Mouse (Mus musculus): ENCODE data around the gene Fgfr2. TPM values are rescaled to one million over a fixed set of nuclear protein-coding genes. Genes with fewer than 3 reads are reported as not detected.

Gene Fgfr2
- polyA plus RNA-seq, 1 experiment from 2014 or later, result 17.2 TPM

- Histone ChIP-seq H3K9me3 (replicated peaks) (no peaks in the 10 kb centered on the region), H3K4me3 (no peak overlapping the region), H3K27me3 (no peaks in the 10 kb centered on the region), H3K9ac (no peak overlapping the region), H3K4me1 (replicated peaks) (no peaks in the 10 kb centered on the region), H3K4me2 (no peak overlapping the region), H3K27ac (no peak overlapping the region), H3K36me3 (no peaks in the 10 kb centered on the region)
- ATAC-seq (replicated peaks; ENCODE audit: insufficient number of reproducible peaks, insufficient read depth, low FRiP score, low read depth), result no peak
- WGBS, result 64% methylated on average over 5 of the region's 5 CpGs
Measured at GRCm38 (mm10) chr7:132174787-132175186, 948.4 kb downstream of the Fgfr2 start.

GRCm38 (mm10) chr7:132174296-132174695, 948.9 kb downstream of the Fgfr2 start:
- H3K4me3 ChIP-seq, result no peak overlapping the region
- WGBS, result 51% methylated on average over 2 of the region's 2 CpGs

GRCm38 (mm10) chr7:132172220-132172619, 950.9 kb downstream of the Fgfr2 start:
- no peak overlapping the region for H3K27ac ChIP-seq
- no peaks in the 10 kb centered on the region for H3K4me1 ChIP-seq (replicated peaks)
- no peaks in the 10 kb centered on the region for H3K9me3 ChIP-seq (replicated peaks)
- H3K9ac ChIP-seq, result no peak overlapping the region
- no peak for ATAC-seq (replicated peaks; ENCODE audit: insufficient number of reproducible peaks, insufficient read depth, low FRiP score, low read depth)
- H3K4me2 ChIP-seq, result no peak overlapping the region
- H3K27me3 ChIP-seq, result 0 out of 2 replicates have a peak, but pooled peaks cover 3% of the 10 kb centered on the region
- 72% methylated on average over 5 of the region's 5 CpGs for WGBS
- H3K4me3 ChIP-seq, result no peak overlapping the region
- no peaks in the 10 kb centered on the region for H3K36me3 ChIP-seq

More at GRCm38 (mm10) chr7:132174296-132174695, 948.9 kb downstream of the Fgfr2 start:
- Histone ChIP-seq H3K27me3 (no peaks in the 10 kb centered on the region), H3K4me1 (replicated peaks) (no peaks in the 10 kb centered on the region), H3K27ac (no peak overlapping the region), H3K36me3 (no peaks in the 10 kb centered on the region), H3K4me2 (no peak overlapping the region), H3K9me3 (replicated peaks) (no peaks in the 10 kb centered on the region), H3K9ac (no peak overlapping the region)
- no peak for ATAC-seq (replicated peaks; ENCODE audit: insufficient number of reproducible peaks, insufficient read depth, low FRiP score, low read depth)

GRCm38 (mm10) chr7:132171716-132172115, 951.4 kb downstream of the Fgfr2 start:
- no peaks in the 10 kb centered on the region for H3K4me1 ChIP-seq (replicated peaks)
- H3K9me3 ChIP-seq (replicated peaks), result no peaks in the 10 kb centered on the region
- H3K4me3 ChIP-seq, result no peak overlapping the region
- no peak overlapping the region for H3K4me2 ChIP-seq
- no peak overlapping the region for H3K9ac ChIP-seq
- 0 out of 2 replicates have a peak, but pooled peaks cover 3% of the 10 kb centered on the region for H3K27me3 ChIP-seq
- H3K36me3 ChIP-seq, result no peaks in the 10 kb centered on the region
- no peak overlapping the region for H3K27ac ChIP-seq
- WGBS, result 64% methylated on average over 5 of the region's 5 CpGs
- no peak for ATAC-seq (replicated peaks; ENCODE audit: insufficient number of reproducible peaks, insufficient read depth, low FRiP score, low read depth)

GRCm38 (mm10) chr7:132169419-132170169, 953.6 kb downstream of the Fgfr2 start:
- no peak overlapping the region for H3K4me2 ChIP-seq
- no peak overlapping the region for H3K9ac ChIP-seq
- H3K27me3 ChIP-seq, result 0 out of 2 replicates have a peak, but pooled peaks cover 3% of the 10 kb centered on the region
- H3K36me3 ChIP-seq, result no peaks in the 10 kb centered on the region
- no peak for ATAC-seq (replicated peaks; ENCODE audit: insufficient number of reproducible peaks, insufficient read depth, low FRiP score, low read depth)
- H3K9me3 ChIP-seq (replicated peaks), result no peaks in the 10 kb centered on the region
- H3K4me1 ChIP-seq (replicated peaks), result no peaks in the 10 kb centered on the region
- WGBS, result 61% methylated on average over 7 of the region's 7 CpGs
- no peak overlapping the region for H3K4me3 ChIP-seq
- H3K27ac ChIP-seq, result no peak overlapping the region

GRCm38 (mm10) chr7:132167239-132167638, 955.9 kb downstream of the Fgfr2 start:
- H3K4me3 ChIP-seq, result no peak overlapping the region
- whole genome bisulfite sequencing, result 74% methylated on average over 4 of the region's 4 CpGs
- no peaks in the 10 kb centered on the region for H3K36me3 ChIP-seq
- H3K4me2 ChIP-seq, result no peak overlapping the region
- no peak overlapping the region for H3K27ac ChIP-seq
- no peak overlapping the region for H3K9ac ChIP-seq
- 0 out of 2 replicates have a peak, but pooled peaks cover 3% of the 10 kb centered on the region for H3K27me3 ChIP-seq
- H3K4me1 ChIP-seq (replicated peaks), result no peaks in the 10 kb centered on the region
- H3K9me3 ChIP-seq (replicated peaks), result no peaks in the 10 kb centered on the region
- ATAC-seq (replicated peaks; ENCODE audit: insufficient number of reproducible peaks, insufficient read depth, low FRiP score, low read depth), result no peak

GRCm38 (mm10) chr7:132162254-132162653, 960.9 kb downstream of the Fgfr2 start:
- no peak for ATAC-seq (replicated peaks; ENCODE audit: insufficient number of reproducible peaks, insufficient read depth, low FRiP score, low read depth)
- H3K4me2 ChIP-seq, result no peak overlapping the region
- WGBS, result 75% methylated on average over 3 of the region's 3 CpGs
- H3K27ac ChIP-seq, result no peak overlapping the region
- H3K36me3 ChIP-seq, result no peaks in the 10 kb centered on the region
- no peaks in the 10 kb centered on the region for H3K9me3 ChIP-seq (replicated peaks)
- no peaks in the 10 kb centered on the region for H3K27me3 ChIP-seq
- H3K4me1 ChIP-seq (replicated peaks), result no peaks in the 10 kb centered on the region
- H3K9ac ChIP-seq, result no peak overlapping the region
- no peak overlapping the region for H3K4me3 ChIP-seq

- Histone ChIP-seq H3K4me2 (no peak overlapping the region), H3K27me3 (peaks cover 36% of the 10 kb centered on the region), H3K9me3 (replicated peaks) (no peaks in the 10 kb centered on the region), H3K4me3 (no peak overlapping the region), H3K36me3 (no peaks in the 10 kb centered on the region), H3K27ac (no peak overlapping the region), H3K9ac (no peak overlapping the region), H3K4me1 (replicated peaks) (peaks cover 7% of the 10 kb centered on the region)
- no peak for ATAC-seq (replicated peaks; ENCODE audit: insufficient number of reproducible peaks, insufficient read depth, low FRiP score, low read depth)
- WGBS, result 82% methylated on average over 9 of the region's 9 CpGs
Measured at GRCm38 (mm10) chr7:132158321-132159025, 964.7 kb downstream of the Fgfr2 start.

GRCm38 (mm10) chr7:132154368-132154961, 968.7 kb downstream of the Fgfr2 start, which contains the start of gene Cpxm2:
Gene Cpxm2 (minus strand): TSS chr7:132154739.
- Histone ChIP-seq H3K4me3 (peak within 1 kb of the TSS; percentile 39), H3K9me3 (replicated peaks) (no peaks in the 10 kb centered on the region), H3K4me1 (replicated peaks) (peaks cover 7% of the 10 kb centered on the region), H3K27ac (no peak within 1 kb of the TSS), H3K27me3 (peaks cover 47% of the 10 kb centered on the region), H3K4me2 (peak within 1 kb of the TSS; percentile 63), H3K9ac (no peak within 1 kb of the TSS), H3K36me3 (no peaks in the 10 kb centered on the region)
- WGBS, result 2% methylated on average over 38 of the region's 43 CpGs
- ATAC-seq (replicated peaks; ENCODE audit: insufficient number of reproducible peaks, insufficient read depth, low FRiP score, low read depth), result no peak

- Histone ChIP-seq H3K9ac (no peak overlapping the region), H3K27me3 (peaks cover 47% of the 10 kb centered on the region), H3K4me3 (no peak overlapping the region; the same call in 1 of the 2 replicates)
Measured at GRCm38 (mm10) chr7:132153725-132154147, 969.4 kb downstream of the Fgfr2 start.

GRCm38 (mm10) chr7:132145227-132145800, 977.8 kb downstream of the Fgfr2 start:
- no peaks in the 10 kb centered on the region for H3K9me3 ChIP-seq (replicated peaks)
- no peak overlapping the region for H3K4me3 ChIP-seq
- H3K36me3 ChIP-seq, result no peaks in the 10 kb centered on the region
- no peak overlapping the region for H3K9ac ChIP-seq
- H3K27ac ChIP-seq, result no peak overlapping the region
- H3K27me3 ChIP-seq, result no peaks in the 10 kb centered on the region
- no peak for ATAC-seq (replicated peaks; ENCODE audit: insufficient number of reproducible peaks, insufficient read depth, low FRiP score, low read depth)
- 75% methylated on average over 15 of the region's 15 CpGs for WGBS
- no peak overlapping the region for H3K4me2 ChIP-seq
- H3K4me1 ChIP-seq (replicated peaks), result no peaks in the 10 kb centered on the region

More at GRCm38 (mm10) chr7:132153725-132154147, 969.4 kb downstream of the Fgfr2 start:
- H3K9me3 ChIP-seq (replicated peaks), result no peaks in the 10 kb centered on the region
- H3K4me2 ChIP-seq, result 0 out of 2 replicates have a peak overlapping the region, but pooled peaks have one; percentile 63
- H3K36me3 ChIP-seq, result no peaks in the 10 kb centered on the region
- H3K27ac ChIP-seq, result no peak overlapping the region
- peaks cover 7% of the 10 kb centered on the region for H3K4me1 ChIP-seq (replicated peaks)
- no peak for ATAC-seq (replicated peaks; ENCODE audit: insufficient number of reproducible peaks, insufficient read depth, low FRiP score, low read depth)
- 39% methylated on average over 6 of the region's 6 CpGs for WGBS
